Mouse (Mus musculus) midbrain, embryonic 13.5 days (tissue): ENCODE data around the gene Dcdc2a. TPM values are rescaled to one million over a fixed set of nuclear protein-coding genes. Genes with fewer than 3 reads are reported as not detected.
A peak's percentile ranks its signal among the peaks of the same experiment; 100 is the strongest.

Source experiments
- ATAC-seq: fragments of 200-750 bp; cut with Nextera tagmentation; 2 replicates; pipeline ENCODE4 v1.8.0; 2017; ENCODE audit warnings: mild to moderate bottlenecking, moderate TSS enrichment, moderate library complexity
- H3K27ac ChIP-seq: fragments of 300-500 bp; sonication (generic); 2 replicates; pipeline ENCODE4 v1.5.1; 2015; ENCODE audit warnings: inconsistent platforms, mild to moderate bottlenecking, moderate library complexity
- H3K27me3 ChIP-seq: fragments of 300-500 bp; sonication (generic); 2 replicates; pipeline ENCODE4 v1.6.1; 2015; ENCODE audit warnings: mild to moderate bottlenecking, inconsistent platforms
- H3K36me3 ChIP-seq: fragments of 300-500 bp; sonication (generic); 2 replicates; pipeline ENCODE4 v1.6.1; 2015; ENCODE audit warnings: mild to moderate bottlenecking, inconsistent platforms
- H3K4me1 ChIP-seq: fragments of 300-500 bp; sonication (generic); replicated peaks from 2 replicates; pipeline ENCODE4 v1.6.1; 2015; ENCODE audit warnings: inconsistent platforms
- H3K4me2 ChIP-seq: fragments of 300-500 bp; sonication (generic); replicated peaks from 2 replicates; pipeline ENCODE4 v1.6.1; 2015; ENCODE audit warnings: moderate library complexity, mild to moderate bottlenecking, inconsistent platforms
- H3K4me3 ChIP-seq: fragments of 300-500 bp; sonication (generic); replicated peaks from 2 replicates; pipeline ENCODE4 v1.5.1; 2015; ENCODE audit warnings: mild to moderate bottlenecking, inconsistent platforms
- H3K9ac ChIP-seq: fragments of 300-500 bp; sonication (generic); replicated peaks from 2 replicates; pipeline ENCODE4 v1.6.1; 2015; ENCODE audit warnings: mild to moderate bottlenecking, inconsistent platforms
- H3K9me3 ChIP-seq: fragments of 300-500 bp; sonication (generic); 2 replicates; pipeline ENCODE4 v1.6.1; 2016; ENCODE audit warnings: mild to moderate bottlenecking, inconsistent platforms
- WGBS: fragments of 180-500 bp; shearing (Covaris S2); methylation state at CpG from one replicate; pipeline ENCODE4 v1.1.7; 2015; 5-methylcytosine and 5-hydroxymethylcytosine counted together
- polyA plus RNA-seq: library from polyadenylated mRNA; unstranded; fragments of >200 nt; fragmentation: Nextera tagmentation; extraction: Ambion mirVana; gene quantifications from 2 replicates; pipeline ENCODE4 v1.2.1, GENCODE M21; 2015

Dcdc2a gene
- polyA plus RNA-seq: 2.8 and 3.0 TPM in 2 replicates

DNA sequence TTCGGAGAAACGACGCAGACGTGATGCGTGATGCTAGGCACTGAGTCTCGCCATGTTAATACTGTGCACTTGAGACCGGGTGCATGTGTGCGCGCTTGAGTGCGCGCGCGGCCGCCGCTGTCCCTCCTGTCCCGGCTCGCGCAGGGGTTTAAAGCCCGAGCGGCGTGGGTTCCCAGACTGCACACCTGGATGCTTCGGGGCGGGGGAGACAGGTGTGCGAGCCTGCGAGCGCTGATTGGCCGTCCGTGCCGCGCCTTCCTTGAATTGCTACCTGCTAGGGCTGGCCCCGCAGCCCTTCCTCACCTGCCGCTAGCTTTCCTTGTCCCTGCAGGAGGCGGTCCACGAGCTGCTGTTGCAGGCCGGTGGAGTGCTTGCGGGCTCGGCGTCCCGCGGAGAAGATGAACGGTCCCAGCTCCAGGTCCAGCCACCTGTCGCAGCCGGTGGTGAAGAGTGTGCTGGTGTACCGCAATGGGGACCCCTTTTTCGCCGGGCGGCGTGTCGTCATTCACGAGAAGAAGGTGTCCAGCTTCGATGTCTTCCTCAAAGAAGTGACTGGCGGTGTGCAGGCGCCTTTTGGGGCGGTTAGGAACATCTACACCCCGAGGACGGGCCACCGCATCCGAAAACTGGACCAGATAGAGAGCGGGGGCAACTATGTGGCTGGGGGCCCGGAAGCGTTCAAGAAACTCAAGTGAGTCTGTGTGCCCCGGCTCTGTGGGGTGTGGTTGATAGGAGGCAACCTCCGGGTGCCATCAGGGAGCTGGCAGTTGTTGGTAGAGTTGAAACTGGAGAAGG lies at the start of gene Dcdc2a:
Gene Dcdc2a, plus strand, starts transcription at position 132 of the 795 bp plus-strand sequence.
- Histone ChIP-seq H3K4me3 (peak within 1 kb of the TSS; percentile 54), H3K36me3 (no peaks in the 10 kb centered on the region), H3K9me3 (no peaks in the 10 kb centered on the region), H3K27ac (no peak within 1 kb of the TSS), H3K27me3 (peaks cover 38% of the 10 kb centered on the region), H3K4me1 (peaks cover 19% of the 10 kb centered on the region), H3K4me2 (peak within 1 kb of the TSS; percentile 85), H3K9ac (peak within 1 kb of the TSS; percentile 44)
- 4% methylated on average over 56 of the region's 63 CpGs for WGBS
- ATAC-seq: peak; percentile 77

GRCm38 (mm10) chr13:25007115-25007514 lies 48.7 kb upstream of the Dcdc2a start:
- Histone ChIP-seq H3K27ac (no peak overlapping the region), H3K27me3 (no peaks in the 10 kb centered on the region), H3K4me1 (no peaks in the 10 kb centered on the region), H3K36me3 (peaks cover 34% of the 10 kb centered on the region), H3K4me3 (no peak overlapping the region), H3K9me3 (peaks cover 6% of the 10 kb centered on the region; the same call in 1 of the 2 replicates), H3K4me2 (no peak overlapping the region), H3K9ac (no peak overlapping the region)
- WGBS: 84% methylated on average over 7 of the region's 8 CpGs
- 0 out of 2 replicates have a peak, but pooled peaks have one; percentile 6 for ATAC-seq

GRCm38 (mm10) chr13:25018316-25018715 lies 37.5 kb upstream of the Dcdc2a start:
- Histone ChIP-seq H3K4me1 (peaks cover 22% of the 10 kb centered on the region), H3K36me3 (peaks cover 13% of the 10 kb centered on the region; the same call in 1 of the 2 replicates), H3K9me3 (no peaks in the 10 kb centered on the region), H3K27me3 (no peaks in the 10 kb centered on the region), H3K4me2 (peak overlapping the region; percentile 76), H3K27ac (no peak overlapping the region), H3K4me3 (peak overlapping the region; percentile 83; the same call in 1 of the 2 replicates), H3K9ac (peak overlapping the region; percentile 91; the same call in 1 of the 2 replicates)
- no peak for ATAC-seq
- WGBS: 94% methylated on average over 9 of the region's 9 CpGs

DNA sequence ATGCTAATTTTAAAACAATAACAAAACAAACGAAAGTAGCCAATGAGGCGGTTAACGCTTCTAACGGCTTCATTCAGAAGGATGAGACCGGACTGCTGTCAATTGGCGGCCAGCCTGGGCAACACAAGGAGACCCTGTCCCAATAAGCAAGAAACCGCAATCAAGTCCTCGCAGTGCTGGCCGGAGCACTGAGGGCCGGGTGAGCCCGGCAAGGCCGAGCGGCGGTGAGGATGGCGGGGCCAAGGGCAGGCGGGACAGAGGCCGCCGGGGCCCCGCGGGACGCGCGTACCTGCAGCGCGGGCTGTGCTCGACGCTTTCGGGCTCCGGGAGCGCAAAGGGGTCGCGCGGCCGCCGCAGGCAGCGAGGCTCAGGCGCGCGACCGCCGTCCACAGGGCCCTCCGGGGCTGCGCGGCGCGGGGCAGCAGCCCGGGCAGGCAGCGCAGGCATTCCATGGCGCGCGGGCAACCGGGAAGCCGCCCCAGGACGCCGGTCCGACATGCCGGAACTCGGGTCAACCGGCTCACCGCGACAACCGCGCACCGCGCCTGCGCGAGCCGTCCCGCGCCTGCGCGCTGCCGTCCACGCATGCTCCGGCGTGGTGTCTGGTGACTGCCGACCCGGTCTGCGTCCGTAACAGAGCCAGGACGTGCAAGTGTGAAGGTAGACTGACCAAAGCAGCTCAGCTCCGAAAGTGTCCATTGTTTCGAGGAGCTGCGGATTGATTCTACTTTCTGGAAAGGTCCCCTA lies 35.8 kb upstream of the Dcdc2a start, which contains the start of gene Mrs2:
Gene Mrs2, minus strand, starts transcription at position 587 of the 747 bp plus-strand sequence.
- Histone ChIP-seq H3K4me2 (peak within 1 kb of the TSS; percentile 76), H3K9ac (peak within 1 kb of the TSS; percentile 91), H3K4me1 (peaks cover 22% of the 10 kb centered on the region), H3K36me3 (peaks cover 13% of the 10 kb centered on the region; the same call in 1 of the 2 replicates), H3K4me3 (peak within 1 kb of the TSS; percentile 83), H3K27me3 (no peaks in the 10 kb centered on the region), H3K9me3 (no peaks in the 10 kb centered on the region), H3K27ac (peak within 1 kb of the TSS; percentile 78)
- under 1% methylated on average over 71 of the region's 84 CpGs for WGBS
- ATAC-seq: peak; percentile 96

GRCm38 (mm10) chr13:25020540-25020892 lies 35.3 kb upstream of the Dcdc2a start:
- WGBS: 55% methylated on average over 4 of the region's 4 CpGs
- H3K27ac ChIP-seq: peak overlapping the region; percentile 78; the same call in 1 of the 2 replicates

DNA sequence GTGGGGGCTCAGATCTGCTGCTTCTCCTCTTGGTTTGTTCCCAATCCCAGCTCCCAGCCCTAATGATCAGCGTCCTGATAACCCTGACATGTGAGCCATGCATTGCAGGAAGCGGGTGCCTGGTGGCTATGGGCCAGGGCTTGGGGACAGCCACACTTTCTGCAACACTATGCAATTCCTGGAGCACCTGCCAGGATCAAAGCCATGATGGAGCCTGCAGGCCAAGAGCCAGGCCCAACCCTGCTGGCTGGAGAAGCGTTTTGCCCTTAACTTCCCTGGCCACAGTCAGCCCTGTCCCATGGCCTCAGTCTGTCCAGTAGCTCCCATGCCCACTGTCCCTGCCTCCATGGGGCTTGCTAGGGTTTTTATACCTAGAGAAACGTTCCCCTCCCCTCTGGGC lies 33.4 kb upstream of the Dcdc2a start:
- ATAC-seq: no peak
- peaks cover 22% of the 10 kb centered on the region for H3K4me1 ChIP-seq
- H3K36me3 ChIP-seq: peaks cover 4% of the 10 kb centered on the region; the same call in 1 of the 2 replicates
- H3K27me3 ChIP-seq: no peaks in the 10 kb centered on the region
- H3K27ac ChIP-seq: no peak overlapping the region
- no peak overlapping the region for H3K4me2 ChIP-seq
- no peak overlapping the region for H3K9ac ChIP-seq
- no peaks in the 10 kb centered on the region for H3K9me3 ChIP-seq
- 80% methylated on average over 4 of the region's 4 CpGs for WGBS
- H3K4me3 ChIP-seq: no peak overlapping the region

More at GRCm38 (mm10) chr13:25020540-25020892, 35.3 kb upstream of the Dcdc2a start:
- H3K36me3 ChIP-seq: peaks cover 13% of the 10 kb centered on the region; the same call in 1 of the 2 replicates
- H3K27me3 ChIP-seq: no peaks in the 10 kb centered on the region
- H3K4me2 ChIP-seq: peak overlapping the region; percentile 76
- H3K9ac ChIP-seq: peak overlapping the region; percentile 91
- peak; percentile 73 for ATAC-seq
- no peaks in the 10 kb centered on the region for H3K9me3 ChIP-seq
- H3K4me3 ChIP-seq: peak overlapping the region; percentile 83
- H3K4me1 ChIP-seq: peaks cover 22% of the 10 kb centered on the region

DNA sequence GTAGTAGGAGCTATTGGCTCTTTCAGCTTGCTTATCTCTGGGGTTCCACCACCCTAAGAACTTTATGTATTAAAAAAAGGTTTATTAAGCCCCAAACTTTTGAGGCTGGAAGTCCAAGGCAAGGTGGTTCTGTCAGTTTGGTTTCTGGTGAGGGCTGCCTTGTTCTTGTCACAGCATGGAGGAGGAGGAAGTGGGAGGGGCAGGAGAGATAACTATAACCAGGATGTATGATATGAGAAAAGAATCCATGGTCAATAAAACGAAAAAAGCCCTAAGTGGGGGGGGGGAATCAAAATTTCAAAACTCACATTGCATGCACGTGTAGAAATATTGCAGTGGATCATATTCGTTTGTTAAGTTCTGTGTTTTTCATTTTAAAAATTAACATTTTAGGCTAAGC lies 32.7 kb upstream of the Dcdc2a start:
- WGBS: 80% methylated on average over 3 of the region's 3 CpGs
- no peak overlapping the region for H3K4me2 ChIP-seq
- no peaks in the 10 kb centered on the region for H3K9me3 ChIP-seq
- H3K9ac ChIP-seq: no peak overlapping the region
- no peaks in the 10 kb centered on the region for H3K36me3 ChIP-seq
- H3K27me3 ChIP-seq: no peaks in the 10 kb centered on the region
- H3K4me1 ChIP-seq: peaks cover 19% of the 10 kb centered on the region
- no peak overlapping the region for H3K27ac ChIP-seq
- no peak overlapping the region for H3K4me3 ChIP-seq
- no peak for ATAC-seq

DNA sequence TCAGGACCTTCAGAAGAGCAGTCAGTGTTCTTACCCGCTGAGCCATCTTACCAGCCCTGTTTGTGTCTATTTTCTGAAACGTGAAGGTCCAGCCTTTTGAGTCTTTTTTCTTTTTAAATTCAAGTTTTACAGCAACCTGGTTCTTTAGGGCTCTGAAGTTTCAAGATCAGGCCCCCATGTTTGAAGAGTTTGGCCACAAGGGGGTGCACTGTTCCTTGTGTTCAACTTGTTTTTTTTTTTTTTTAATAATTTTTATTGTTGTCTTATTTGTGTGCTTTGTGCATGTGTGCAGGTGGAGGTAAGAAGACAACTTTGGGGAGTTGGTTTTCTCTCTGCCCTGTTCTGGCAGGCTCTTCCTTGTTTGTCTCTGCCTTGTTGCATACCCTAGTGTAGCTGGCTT lies 31.1 kb upstream of the Dcdc2a start:
- Histone ChIP-seq H3K27ac (no peak overlapping the region), H3K9me3 (no peaks in the 10 kb centered on the region), H3K9ac (no peak overlapping the region), H3K27me3 (no peaks in the 10 kb centered on the region), H3K36me3 (no peaks in the 10 kb centered on the region), H3K4me1 (peaks cover 5% of the 10 kb centered on the region; the same call in 1 of the 2 replicates), H3K4me3 (no peak overlapping the region), H3K4me2 (no peak overlapping the region)
- ATAC-seq: no peak
- WGBS: 30% methylated on average over 2 of the region's 2 CpGs

DNA sequence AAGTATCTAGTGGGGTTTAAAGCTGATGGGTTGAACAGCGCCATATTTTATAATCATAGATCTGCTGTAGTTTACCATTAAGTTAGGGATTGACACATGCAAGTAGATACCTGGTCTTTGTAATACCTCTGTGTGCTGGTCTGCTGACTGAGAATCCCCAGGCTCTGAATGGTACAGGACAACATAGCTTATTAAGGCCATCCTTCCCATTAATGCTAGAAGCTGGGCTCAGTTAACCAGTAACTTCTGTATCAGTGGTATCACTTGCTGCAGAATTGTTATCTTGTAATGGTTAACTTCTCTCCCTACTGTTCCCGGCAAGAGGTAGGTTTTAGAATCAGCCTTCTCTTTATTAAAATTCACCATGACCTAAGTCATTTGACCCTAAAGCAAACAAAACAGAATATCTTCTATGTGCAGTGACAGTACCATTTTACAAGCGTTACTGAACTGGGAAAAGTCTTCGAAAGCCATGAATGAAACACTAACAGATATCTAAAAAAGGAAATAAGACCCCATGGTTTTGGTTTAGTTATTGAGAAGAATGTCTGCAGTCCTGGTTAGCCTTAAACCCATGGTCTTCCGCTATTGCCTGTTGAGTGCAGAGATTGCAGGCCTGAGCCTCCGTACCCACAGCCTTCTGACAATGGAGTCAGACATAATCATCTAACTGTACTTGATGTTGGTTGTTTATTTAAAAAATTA lies 29.2 kb upstream of the Dcdc2a start:
- 91% methylated on average over 6 of the region's 6 CpGs for WGBS

GRCm38 (mm10) chr13:25027114-25027425 lies 28.7 kb upstream of the Dcdc2a start:
- Histone ChIP-seq H3K9me3 (no peaks in the 10 kb centered on the region), H3K9ac (no peak overlapping the region), H3K36me3 (no peaks in the 10 kb centered on the region), H3K4me3 (no peak overlapping the region), H3K4me2 (no peak overlapping the region), H3K27me3 (no peaks in the 10 kb centered on the region), H3K4me1 (no peaks in the 10 kb centered on the region), H3K27ac (no peak overlapping the region)
- ATAC-seq: no peak
- 86% methylated on average over 3 of the region's 3 CpGs for WGBS

More for the DNA sequence above, 29.2 kb upstream of the Dcdc2a start:
- H3K36me3 ChIP-seq: no peaks in the 10 kb centered on the region
- no peaks in the 10 kb centered on the region for H3K9me3 ChIP-seq
- H3K4me1 ChIP-seq: no peaks in the 10 kb centered on the region
- no peak overlapping the region for H3K27ac ChIP-seq
- ATAC-seq: no peak
- no peak overlapping the region for H3K9ac ChIP-seq
- no peaks in the 10 kb centered on the region for H3K27me3 ChIP-seq
- H3K4me2 ChIP-seq: no peak overlapping the region
- H3K4me3 ChIP-seq: no peak overlapping the region

DNA sequence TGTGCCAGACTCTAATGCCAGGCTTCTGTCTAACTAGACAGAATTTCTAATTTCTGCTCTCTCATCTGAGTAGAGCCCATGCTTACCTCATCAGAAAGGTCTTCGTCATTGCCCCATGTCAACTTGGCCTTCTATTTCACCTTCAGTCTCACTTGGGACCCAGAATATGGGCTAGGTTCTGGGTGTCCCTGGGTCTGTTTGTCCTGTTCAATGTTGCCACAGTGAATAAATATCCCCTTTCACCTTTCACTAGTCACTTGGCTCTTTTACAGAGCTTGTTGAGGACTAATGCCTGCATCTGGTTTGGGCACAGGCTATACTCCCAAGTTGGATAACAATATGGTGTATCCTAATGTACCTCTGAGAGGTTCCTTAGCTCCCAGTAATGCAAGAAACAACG lies 16.3 kb upstream of the Dcdc2a start:
- Histone ChIP-seq H3K36me3 (no peaks in the 10 kb centered on the region), H3K4me3 (no peak overlapping the region), H3K4me2 (no peak overlapping the region), H3K27me3 (no peaks in the 10 kb centered on the region), H3K27ac (no peak overlapping the region), H3K9ac (no peak overlapping the region), H3K9me3 (no peaks in the 10 kb centered on the region), H3K4me1 (no peaks in the 10 kb centered on the region)
- WGBS: 88% methylated on average over 2 of the region's 2 CpGs
- ATAC-seq: no peak
